Mouse (Mus musculus) megakaryocyte, embryonic 14.5 days (primary cell): ENCODE results near the gene Psmb1. TPM values are rescaled to one million over a fixed set of nuclear protein-coding genes. Genes with fewer than 3 reads are reported as not detected.
A peak's percentile ranks its signal among the peaks of the same experiment; 100 is the strongest.
"Not testable (repeated sequence)": the region's sequence is repeated elsewhere in the genome, so short reads cannot be mapped to it uniquely, and the experiment has no call there.

ENCODE experiments used
- H3K27me3 ChIP-seq: replicated peaks from 2 replicates; pipeline ENCODE3; 2012; ENCODE audit warnings: inconsistent platforms
- H3K36me3 ChIP-seq: replicated peaks from 2 replicates; pipeline ENCODE3; 2012; ENCODE audit warnings: low read length, inconsistent platforms, mixed read lengths
- H3K4me1 ChIP-seq: 2 replicates; pipeline ENCODE4 v1.6.1; 2012; ENCODE audit warnings: inconsistent platforms
- H3K4me3 ChIP-seq: replicated peaks from 2 replicates; pipeline ENCODE3; 2012; ENCODE audit warnings: moderate library complexity, mild to moderate bottlenecking, inconsistent platforms
- H3K9me3 ChIP-seq: 2 replicates; pipeline ENCODE4 v1.6.1; 2012; ENCODE audit warnings: inconsistent platforms
- FLI1 ChIP-seq: IDR thresholded peaks from 2 replicates; pipeline ENCODE4 v1.6.1; 2012; ENCODE audit warnings: low read length, inconsistent platforms, mixed read lengths
- GATA1 ChIP-seq: IDR thresholded peaks from 3 replicates; pipeline ENCODE4 v1.6.1; 2012; ENCODE audit warnings: mixed read lengths, low read length, inconsistent platforms, borderline replicate concordance
- polyA plus RNA-seq: library from polyadenylated mRNA; stranded (reverse); fragments of >175 nt; gene quantifications from 2 replicates; pipeline ENCODE4 v1.2.3, GENCODE M21; 2012; ENCODE audit warnings: low replicate concordance; ENCODE audit not compliant: insufficient read depth

Psmb1 gene
- 9.4 and 35.6 TPM in 2 replicates for polyA plus RNA-seq

- Histone ChIP-seq H3K9me3 (no peaks in the 10 kb centered on the region), H3K4me1 (peaks cover 44% of the 10 kb centered on the region), H3K27me3 (no peaks in the 10 kb centered on the region), H3K36me3 (peaks cover 36% of the 10 kb centered on the region), H3K4me3 (peak within 1 kb of the TSS; percentile 96)
- TF ChIP-seq FLI1 (peak; percentile 82), GATA1 (no peak)
Observed at GRCm38 (mm10) chr17:15499656-15500394, at the start of gene Psmb1, which contains the start of gene Tbp. Psmb1 (minus strand) TSS chr17:15499751. Tbp (plus strand) TSS chr17:15499888.

- Histone ChIP-seq H3K4me3 (no peak overlapping the region), H3K9me3 (peaks cover 12% of the 10 kb centered on the region; the same call in 1 of the 2 replicates), H3K27me3 (no peaks in the 10 kb centered on the region), H3K36me3 (no peaks in the 10 kb centered on the region), H3K4me1 (no peaks in the 10 kb centered on the region)
- TF ChIP-seq FLI1, result no peak
- TF ChIP-seq GATA1, result no peak
Observed at GRCm38 (mm10) chr17:15546440-15546839, 46.9 kb upstream of the Psmb1 start.

GRCm38 (mm10) chr17:15543868-15544267 lies 44.3 kb upstream of the Psmb1 start:
- not testable (repeated sequence) for H3K27me3 ChIP-seq, H3K4me1 ChIP-seq, H3K36me3 ChIP-seq, H3K4me3 ChIP-seq
- peaks cover 12% of the 10 kb centered on the region; the same call in 1 of the 2 replicates for H3K9me3 ChIP-seq

GRCm38 (mm10) chr17:15540309-15540708 lies 40.8 kb upstream of the Psmb1 start:
- TF ChIP-seq GATA1 (no peak), FLI1 (no peak)
- Histone ChIP-seq H3K36me3 (no peaks in the 10 kb centered on the region), H3K9me3 (peaks cover 16% of the 10 kb centered on the region; the same call in 1 of the 2 replicates), H3K4me1 (no peaks in the 10 kb centered on the region; the same call in 1 of the 2 replicates), H3K27me3 (peaks cover 3% of the 10 kb centered on the region), H3K4me3 (no peak overlapping the region)

- peak overlapping the region; percentile 85 for H3K4me3 ChIP-seq
- H3K36me3 ChIP-seq, result no peaks in the 10 kb centered on the region
- peaks cover 3% of the 10 kb centered on the region for H3K27me3 ChIP-seq
- H3K9me3 ChIP-seq, result peaks cover 10% of the 10 kb centered on the region
- H3K4me1 ChIP-seq, result no peaks in the 10 kb centered on the region; the same call in 1 of the 2 replicates
- TF ChIP-seq FLI1 (no peak), GATA1 (no peak)
Observed at GRCm38 (mm10) chr17:15536457-15536904, 36.9 kb upstream of the Psmb1 start.

GRCm38 (mm10) chr17:15535943-15536342 lies 36.4 kb upstream of the Psmb1 start:
- Histone ChIP-seq H3K27me3 (peaks cover 3% of the 10 kb centered on the region), H3K9me3 (peaks cover 10% of the 10 kb centered on the region), H3K36me3 (no peaks in the 10 kb centered on the region), H3K4me3 (peak overlapping the region; percentile 85), H3K4me1 (no peaks in the 10 kb centered on the region; the same call in 1 of the 2 replicates)
- TF ChIP-seq GATA1, result no peak

GRCm38 (mm10) chr17:15535162-15535800 lies 35.7 kb upstream of the Psmb1 start:
- Histone ChIP-seq H3K4me1 (no peaks in the 10 kb centered on the region; the same call in 1 of the 2 replicates), H3K4me3 (no peak overlapping the region), H3K9me3 (peaks cover 10% of the 10 kb centered on the region), H3K27me3 (peaks cover 2% of the 10 kb centered on the region), H3K36me3 (no peaks in the 10 kb centered on the region)
- TF ChIP-seq FLI1 (no peak), GATA1 (no peak)

- H3K4me1 ChIP-seq, result peaks cover 22% of the 10 kb centered on the region
- TF ChIP-seq FLI1, result no peak
- no peak for TF ChIP-seq GATA1
- H3K27me3 ChIP-seq, result no peaks in the 10 kb centered on the region
- H3K4me3 ChIP-seq, result no peak overlapping the region
- peaks cover 5% of the 10 kb centered on the region for H3K36me3 ChIP-seq
- H3K9me3 ChIP-seq, result peaks cover 6% of the 10 kb centered on the region; the same call in 1 of the 2 replicates
Observed at GRCm38 (mm10) chr17:15530141-15530540, 30.6 kb upstream of the Psmb1 start.

GRCm38 (mm10) chr17:15528887-15529286 lies 29.3 kb upstream of the Psmb1 start:
- no peak for TF ChIP-seq GATA1
- TF ChIP-seq FLI1, result no peak
- H3K4me1 ChIP-seq, result peaks cover 32% of the 10 kb centered on the region

GRCm38 (mm10) chr17:15527811-15528136 lies 28.2 kb upstream of the Psmb1 start:
- peaks cover 36% of the 10 kb centered on the region for H3K4me1 ChIP-seq
- H3K27me3 ChIP-seq, result no peaks in the 10 kb centered on the region
- TF ChIP-seq GATA1 (no peak), FLI1 (no peak)
- H3K4me3 ChIP-seq, result peak overlapping the region; percentile 97
- H3K9me3 ChIP-seq, result no peaks in the 10 kb centered on the region
- H3K36me3 ChIP-seq, result peaks cover 29% of the 10 kb centered on the region

More at GRCm38 (mm10) chr17:15528887-15529286, 29.3 kb upstream of the Psmb1 start:
- H3K9me3 ChIP-seq, result peaks cover 4% of the 10 kb centered on the region; the same call in 1 of the 2 replicates
- H3K27me3 ChIP-seq, result no peaks in the 10 kb centered on the region
- H3K4me3 ChIP-seq, result no peak overlapping the region
- H3K36me3 ChIP-seq, result peaks cover 18% of the 10 kb centered on the region
